In the genomic region with DNA sequence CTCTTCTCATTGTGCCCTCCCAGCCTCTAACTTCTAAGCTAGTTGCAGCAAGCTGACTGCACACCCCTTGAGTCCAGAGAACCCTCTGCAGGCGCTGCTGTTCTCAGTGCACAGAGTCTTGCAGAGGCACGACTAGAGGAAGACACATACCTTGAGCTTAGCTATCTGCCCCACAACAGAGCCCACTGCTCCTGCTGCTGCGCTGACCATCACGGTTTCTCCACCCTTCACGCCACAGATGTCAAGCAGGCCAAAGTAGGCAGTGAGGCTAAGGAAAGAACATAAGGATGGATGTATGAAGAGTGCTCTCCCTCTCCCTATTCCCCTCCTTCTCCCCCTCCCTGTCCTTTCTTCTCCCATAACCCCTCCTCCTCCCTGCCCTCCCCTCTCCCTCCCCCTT, we compare ENCODE assay signal across 32 mouse cellular contexts. TPM values are rescaled to one million over a fixed set of nuclear protein-coding genes. Genes with fewer than 3 reads are reported as not detected.
"Had no signal": no experiment of that assay in that cellular context is flagged by ENCODE, and none has a peak within 500 bp of the region (broad histone marks: within the 10 kb centered on the region; RNA-seq: fewer than 3 reads in every experiment).

No protein-coding gene starts in this region.

- ATAC-seq: forebrain, embryonic 13.5 days; forebrain, embryonic 14.5 days; forebrain, embryonic 15.5 days; forebrain, embryonic 16.5 days; forebrain, postnatal 0 days had no signal

- H3K4me1 ChIP-seq: embryonic facial prominence, embryonic 10.5 days; embryonic facial prominence, embryonic 12.5 days; embryonic facial prominence, embryonic 13.5 days; embryonic facial prominence, embryonic 15.5 days; forebrain, embryonic 10.5 days; forebrain, embryonic 12.5 days; forebrain, embryonic 13.5 days; forebrain, embryonic 15.5 days had no signal

- H3K9me3 ChIP-seq: embryonic facial prominence, embryonic 10.5 days; embryonic facial prominence, embryonic 12.5 days; embryonic facial prominence, embryonic 13.5 days; embryonic facial prominence, embryonic 15.5 days; forebrain, embryonic 10.5 days; forebrain, embryonic 12.5 days; forebrain, embryonic 13.5 days; forebrain, embryonic 15.5 days had no signal

- H3K27ac ChIP-seq: embryonic facial prominence, embryonic 10.5 days; embryonic facial prominence, embryonic 12.5 days; embryonic facial prominence, embryonic 13.5 days; embryonic facial prominence, embryonic 15.5 days; forebrain, embryonic 10.5 days; forebrain, embryonic 12.5 days; forebrain, embryonic 13.5 days; forebrain, embryonic 15.5 days; gastrocnemius, adult 2 months had no signal

- H3K9ac ChIP-seq: embryonic facial prominence, embryonic 12.5 days; embryonic facial prominence, embryonic 13.5 days; embryonic facial prominence, embryonic 15.5 days; forebrain, embryonic 12.5 days; forebrain, embryonic 13.5 days; forebrain, embryonic 15.5 days; forebrain, postnatal 0 days had no signal

- H3K4me3 ChIP-seq: embryonic facial prominence, embryonic 10.5 days; embryonic facial prominence, embryonic 12.5 days; embryonic facial prominence, embryonic 13.5 days; embryonic facial prominence, embryonic 15.5 days; erythroblast, embryonic 14.5 days; forebrain, embryonic 10.5 days; forebrain, embryonic 12.5 days; forebrain, embryonic 13.5 days; forebrain, embryonic 15.5 days; gastrocnemius, adult 2 months had no signal

- H3K36me3 ChIP-seq: forebrain, embryonic 12.5 days; forebrain, embryonic 15.5 days had no signal

- H3K27me3 ChIP-seq: embryonic facial prominence, embryonic 12.5 days; embryonic facial prominence, embryonic 13.5 days; embryonic facial prominence, embryonic 15.5 days; forebrain, embryonic 12.5 days; forebrain, embryonic 13.5 days; forebrain, embryonic 15.5 days had no signal

- H3K4me2 ChIP-seq: embryonic facial prominence, embryonic 12.5 days; embryonic facial prominence, embryonic 13.5 days; embryonic facial prominence, embryonic 15.5 days; forebrain, embryonic 12.5 days; forebrain, embryonic 13.5 days; forebrain, embryonic 15.5 days had no signal

- DNase-seq: cerebellum, adult 18-20 months; cerebellum, adult 2 months; cerebellum, adult 8-10 months; cerebellum, adult 9-10 months; cerebellum, adult 9-11 months; cerebellum, postnatal 10 days; cerebellum, postnatal 14 days; cerebellum, postnatal 25 days; cerebellum, postnatal 36 days; embryo, embryonic 11 days; forebrain, postnatal 0 days; gastrocnemius, adult 2 months; gastrocnemius, postnatal 10 days; gastrocnemius, postnatal 14 days; gastrocnemius, postnatal 25 days; gastrocnemius, postnatal 36 days; heart, adult 18-20 months had no signal

RNA-seq across cellular contexts. Expression of gene Gm20503, which starts 27.3 kb away (rescaled TPM):
- total RNA-seq: common myeloid progenitor, adult 5-6 weeks; forebrain, postnatal 0 days; gastrocnemius, adult 18-20 months; granulocyte monocyte progenitor cell, adult 5-6 weeks had no signal
- polyA plus RNA-seq: cerebellum, adult 2 months; erythroblast, embryonic 14.5 days; gonadal fat pad, adult 2 months had no signal

RNA-seq across cellular contexts. Expression of gene Zkscan16, which starts 32.3 kb away (rescaled TPM):
- total RNA-seq: common myeloid progenitor, adult 5-6 weeks; gastrocnemius, adult 18-20 months; gastrocnemius, adult 2 months; gastrocnemius, postnatal 25 days; gastrocnemius, postnatal 36 days; granulocyte monocyte progenitor cell, adult 5-6 weeks had no signal
- polyA plus RNA-seq: erythroblast, embryonic 14.5 days had no signal
